Mouse (Mus musculus): Measurements from ENCODE around the gene Slc7a15.

The Slc7a15 gene

DNA sequence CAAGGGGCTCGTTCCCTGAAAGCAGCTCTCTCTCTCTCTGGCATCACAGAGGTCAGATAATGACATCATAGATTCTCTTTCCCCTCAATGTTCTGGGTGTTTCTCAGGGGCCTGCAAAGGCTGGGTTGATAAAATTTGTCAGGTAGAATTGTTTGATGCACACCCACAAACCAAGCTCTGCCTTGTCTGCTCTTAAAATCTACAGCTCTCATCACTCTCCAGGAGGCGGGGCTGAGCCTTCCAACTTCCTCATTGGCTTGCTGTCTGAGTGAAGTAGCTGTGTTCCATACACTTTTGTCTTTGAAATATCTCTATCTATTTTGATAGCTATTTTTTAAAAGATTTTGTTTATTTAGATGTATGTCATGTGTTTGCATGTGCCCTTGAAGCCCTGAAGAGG lies 116.7 kb downstream of the Slc7a15 start:
- no peak for DNase-seq (ENCODE audit: low spot score)
